Mouse (Mus musculus) gastrocnemius, postnatal 4 days (tissue): ENCODE results near the gene Thsd1. TPM values are rescaled to one million over a fixed set of nuclear protein-coding genes. Genes with fewer than 3 reads are reported as not detected.

Source experiments
- DNase-seq, 2 experiments: peaks; one replicate each; pipeline ENCODE4 v3.0.0; 2021 to 2022; ENCODE audit warnings: low spot score in 2 of 2, mixed read lengths in 2 of 2
- long read RNA-seq, 2 experiments: library from polyadenylated mRNA; stranded (forward); transcript quantifications; one replicate each; pipeline ENCODE4 v2.0.0; 2021
- total RNA-seq, 2 experiments: library from RNA; stranded (reverse); gene quantifications; 2 replicates each; pipeline ENCODE4 v1.2.3; 2021

The Thsd1 gene
- total RNA-seq = 1 to 10 TPM; 8.1 to 8.7 TPM
- long read RNA-seq, experiment 1, full-length matches to known transcripts = 5 of 11 reads
- long read RNA-seq, experiment 1, partial matches to known transcripts = 1 of 11 reads
- long read RNA-seq, experiment 1, other reads (novel, unspliced or antisense) = 5 of 11 reads
- long read RNA-seq, experiment 2, full-length matches to known transcripts = 6 of 15 reads
- long read RNA-seq, experiment 2, partial matches to known transcripts = 3 of 15 reads
- long read RNA-seq, experiment 2, other reads (novel, unspliced or antisense) = 6 of 15 reads

GRCm38 (mm10) chr8:22227061-22227877 is at the start of gene Thsd1:
TSS of gene Thsd1 (plus strand) at chr8:22227313.
- peak; percentile 53 to 67 for DNase-seq

GRCm38 (mm10) chr8:22184884-22185283 is 42.2 kb upstream of the Thsd1 start:
- DNase-seq = no peak

- peak; percentile 86 to 93 for DNase-seq
These were observed 41.4 kb upstream of the Thsd1 start, which contains the start of gene Ckap2 for GRCm38 (mm10) chr8:22185431-22186397. TSS of gene Ckap2 (minus strand) at chr8:22185819.

- DNase-seq = peak; percentile 88 to 90
These were observed 34.3 kb upstream of the Thsd1 start, which contains the start of gene Vps36 for GRCm38 (mm10) chr8:22192660-22193431. TSS of gene Vps36 (plus strand) at chr8:22192809.

- no peak for DNase-seq
These were observed 33.6 kb upstream of the Thsd1 start for GRCm38 (mm10) chr8:22193432-22194010.

DNA sequence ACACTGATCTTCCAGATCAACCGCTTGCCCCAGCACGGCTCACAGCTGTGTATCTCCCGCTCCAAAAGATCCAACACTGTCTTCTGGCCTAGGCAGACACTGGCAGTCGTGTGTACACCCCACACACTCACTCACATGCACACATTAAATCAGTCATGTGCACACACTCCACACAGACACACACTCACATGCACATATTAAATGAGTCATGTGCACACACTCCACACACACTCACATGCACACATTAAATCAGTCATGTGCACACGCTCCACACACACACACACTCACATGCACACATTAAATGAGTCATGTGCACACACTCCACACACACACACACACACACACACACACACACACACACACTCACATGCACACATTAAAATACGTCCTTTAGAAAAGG is 29.2 kb upstream of the Thsd1 start:
- DNase-seq = no peak

GRCm38 (mm10) chr8:22199481-22199880 is 27.6 kb upstream of the Thsd1 start:
- DNase-seq = no peak

- DNase-seq = no peak
These were observed 19.6 kb upstream of the Thsd1 start for GRCm38 (mm10) chr8:22207535-22207934.

GRCm38 (mm10) chr8:22209012-22209411 is 18.1 kb upstream of the Thsd1 start:
- no peak for DNase-seq

- DNase-seq = no peak
These were observed 12.3 kb upstream of the Thsd1 start for GRCm38 (mm10) chr8:22214826-22215225.

- DNase-seq = no peak
These were observed 752 bp upstream of the Thsd1 start for GRCm38 (mm10) chr8:22226361-22226760.

DNA sequence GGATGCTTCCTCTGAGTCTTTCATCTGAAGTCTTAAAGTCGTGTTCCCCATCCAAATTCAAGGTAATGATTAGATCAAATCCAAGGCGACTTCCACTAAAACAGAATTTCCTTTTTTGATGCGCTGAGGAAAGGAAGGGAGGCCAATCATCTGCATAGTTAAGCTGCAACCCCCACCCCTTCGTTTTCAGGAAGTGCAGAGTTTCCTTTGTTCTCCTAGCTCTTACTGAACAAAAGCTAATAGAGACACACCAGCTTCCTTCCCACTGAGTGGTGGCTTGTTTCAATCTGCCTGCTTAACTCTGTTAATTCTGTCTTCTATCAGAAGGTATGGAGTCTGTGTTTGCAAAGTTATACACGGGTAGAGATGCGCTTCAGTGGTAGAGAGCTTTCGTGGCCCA is 1.5 kb downstream of the Thsd1 start:
- no peak for DNase-seq

DNA sequence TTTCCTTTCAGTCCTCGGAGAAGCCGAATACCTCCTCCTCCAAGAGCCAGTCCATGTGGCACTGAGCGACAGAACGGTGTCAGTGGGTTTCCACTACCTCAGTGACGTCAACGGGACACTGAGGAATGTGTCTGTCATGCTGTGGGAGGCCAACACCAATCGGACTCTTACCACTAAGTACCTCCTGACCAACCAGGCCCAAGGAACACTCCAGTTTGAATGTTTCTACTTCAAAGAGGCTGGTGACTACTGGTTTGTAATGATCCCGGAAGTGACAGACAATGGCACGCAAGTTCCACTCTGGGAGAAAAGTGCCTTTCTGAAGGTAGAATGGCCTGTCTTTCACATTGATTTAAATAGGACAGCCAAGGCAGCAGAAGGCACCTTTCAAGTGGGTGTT is 15.9 kb downstream of the Thsd1 start:
- no peak for DNase-seq

- DNase-seq = no peak
These were observed 18.6 kb downstream of the Thsd1 start for GRCm38 (mm10) chr8:22245663-22246062.

GRCm38 (mm10) chr8:22247956-22248355 is 20.8 kb downstream of the Thsd1 start:
- DNase-seq = no peak

GRCm38 (mm10) chr8:22249080-22249479 is 22.0 kb downstream of the Thsd1 start:
- DNase-seq = no peak

DNA sequence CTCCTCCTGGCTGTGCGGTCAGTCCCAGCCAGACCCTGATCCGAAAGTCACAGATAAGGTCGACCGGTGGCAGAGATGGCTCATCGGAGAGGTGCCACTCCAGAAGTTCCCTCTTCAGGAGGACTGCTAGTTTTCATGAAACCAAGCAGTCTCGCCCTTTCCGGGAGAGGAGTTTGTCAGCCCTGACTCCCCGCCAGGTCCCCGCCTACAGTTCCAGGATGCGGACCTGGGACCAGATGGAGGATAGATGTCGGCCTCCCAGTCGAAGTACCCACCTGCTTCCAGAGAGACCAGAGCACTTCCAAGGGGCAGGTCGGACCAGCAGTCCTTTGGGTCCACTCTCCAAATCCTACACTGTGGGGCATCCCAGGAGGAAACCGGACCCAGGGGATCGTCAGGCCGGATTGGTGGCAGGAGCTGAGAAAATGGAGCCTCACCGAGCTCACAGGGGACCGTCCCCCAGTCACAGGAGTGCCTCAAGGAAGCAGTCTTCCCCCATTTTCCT is 31.9 kb downstream of the Thsd1 start:
- DNase-seq = no peak

DNA sequence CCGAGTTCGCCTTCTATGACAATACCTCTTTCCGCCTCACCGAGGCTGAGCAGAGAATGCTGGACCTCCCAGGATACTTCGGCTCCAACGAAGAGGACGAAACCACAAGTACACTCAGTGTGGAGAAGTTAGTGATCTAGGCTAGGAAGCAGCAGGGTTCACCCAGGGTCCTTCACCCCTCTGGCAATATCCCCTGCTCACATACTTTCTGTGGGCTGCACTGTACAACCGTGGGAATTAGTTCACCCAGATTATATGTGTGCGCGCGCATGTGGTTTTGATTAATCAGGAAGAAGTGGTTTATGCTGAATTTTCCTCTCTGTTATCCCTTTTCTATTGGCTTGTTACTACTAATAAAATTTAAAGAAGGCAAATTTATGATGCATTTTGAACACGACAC is 32.4 kb downstream of the Thsd1 start:
- no peak for DNase-seq

GRCm38 (mm10) chr8:22260091-22260722 is 33.1 kb downstream of the Thsd1 start:
- DNase-seq = no peak
